Mouse (Mus musculus): ENCODE measurements around the gene Cd40.

DNA sequence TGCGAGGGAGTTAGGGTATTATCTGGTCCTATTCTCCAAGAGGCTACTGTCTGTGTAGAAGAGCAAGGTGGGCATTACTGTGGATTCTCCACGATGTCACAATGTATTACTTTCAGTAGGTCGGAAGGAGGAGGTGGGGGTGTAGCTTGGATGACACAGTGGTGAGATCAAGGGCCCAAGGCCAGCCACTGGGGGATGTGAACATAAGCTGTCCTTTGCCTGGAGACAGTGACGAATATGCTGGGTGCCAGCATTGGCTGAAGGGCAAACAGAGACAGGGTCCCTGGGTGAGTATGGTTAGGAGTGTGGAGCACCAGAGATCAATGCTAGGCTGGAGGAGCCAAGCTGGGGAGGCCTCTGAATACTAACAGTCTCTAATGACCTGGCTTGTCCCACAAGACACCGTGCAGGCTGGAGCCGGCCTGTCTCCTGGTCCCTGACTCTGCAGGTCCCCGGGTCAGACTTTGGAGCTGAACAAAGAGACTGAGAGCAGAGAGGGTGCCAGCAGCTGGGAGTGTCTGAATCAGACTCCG is 36.1 kb downstream of the Cd40 start:
- TF ChIP-seq CTCF (IDR thresholded peaks at IDR 0.05; ENCODE audit: extremely low read depth, insufficient read length, insufficient replicate concordance, low read depth, low read length) (no peak), POLR2A (IDR thresholded peaks at IDR 0.05; ENCODE audit: low read depth, low read length) (no peak)

Measured in small intestine, adult 2 months (tissue).